Mouse (Mus musculus) midbrain, embryonic 11.5 days (tissue): Measurements from ENCODE around the gene Fnip2. TPM values are rescaled to one million over a fixed set of nuclear protein-coding genes. Genes with fewer than 3 reads are reported as not detected.
A peak's percentile ranks its signal among the peaks of the same experiment; 100 is the strongest.

Source experiments
- ATAC-seq: fragments of 200-750 bp; cut with Nextera tagmentation; 2 replicates; pipeline ENCODE4 v1.8.0; 2017; ENCODE audit warnings: moderate TSS enrichment, moderate library complexity; ENCODE audit not compliant: low FRiP score
- DNase-seq: peaks from one replicate; pipeline ENCODE4 v3.0.0; 2015; ENCODE audit warnings: low spot score; ENCODE audit errors: missing footprints
- H3K27ac ChIP-seq: fragments of 300-500 bp; sonication (generic); 2 replicates; pipeline ENCODE4 v1.5.1; 2014; ENCODE audit warnings: low read depth, low read length
- H3K27me3 ChIP-seq: fragments of 300-500 bp; sonication (generic); 2 replicates; pipeline ENCODE4 v1.6.1; 2014; ENCODE audit warnings: mild to moderate bottlenecking, low read length, moderate library complexity, mixed read lengths; ENCODE audit not compliant: control insufficient read depth, insufficient read depth
- H3K36me3 ChIP-seq: fragments of 300-500 bp; sonication (generic); 2 replicates; pipeline ENCODE4 v1.6.1; 2014; ENCODE audit warnings: mild to moderate bottlenecking, low read length, moderate library complexity, mixed read lengths; ENCODE audit not compliant: control insufficient read depth, insufficient read depth
- H3K4me1 ChIP-seq: fragments of 300-500 bp; sonication (generic); 2 replicates; pipeline ENCODE4 v1.6.1; 2014; ENCODE audit warnings: low read length; ENCODE audit not compliant: control insufficient read depth, insufficient read depth
- H3K4me2 ChIP-seq: fragments of 300-500 bp; sonication (generic); 2 replicates; pipeline ENCODE4 v1.6.1; 2014; ENCODE audit warnings: mild to moderate bottlenecking, moderate library complexity
- H3K4me3 ChIP-seq: fragments of 300-500 bp; sonication (generic); 2 replicates; pipeline ENCODE4 v1.5.1; 2014; ENCODE audit warnings: low read depth, low read length
- H3K9ac ChIP-seq: fragments of 300-500 bp; sonication (generic); 2 replicates; pipeline ENCODE4 v1.6.1; 2014; ENCODE audit warnings: low read length
- H3K9me3 ChIP-seq: fragments of 300-500 bp; sonication (generic); 2 replicates; pipeline ENCODE4 v1.6.1; 2016; ENCODE audit warnings: low read length; ENCODE audit not compliant: control insufficient read depth
- WGBS: fragments of 180-500 bp; shearing (Covaris S2); extraction: QIAGEN DNeasy Blood & Tissue Kit; methylation state at CpG from one replicate; pipeline ENCODE4 v1.1.7; 2014; 5-methylcytosine and 5-hydroxymethylcytosine counted together
- polyA plus RNA-seq: library from polyadenylated mRNA; unstranded; fragments of >200 nt; fragmentation: Nextera tagmentation; extraction: Ambion mirVana; gene quantifications from 2 replicates; pipeline ENCODE4 v1.2.1, GENCODE M21; 2014

Gene Fnip2
- polyA plus RNA-seq, 1 experiment from 2014 or later = 4.9 TPM

DNA sequence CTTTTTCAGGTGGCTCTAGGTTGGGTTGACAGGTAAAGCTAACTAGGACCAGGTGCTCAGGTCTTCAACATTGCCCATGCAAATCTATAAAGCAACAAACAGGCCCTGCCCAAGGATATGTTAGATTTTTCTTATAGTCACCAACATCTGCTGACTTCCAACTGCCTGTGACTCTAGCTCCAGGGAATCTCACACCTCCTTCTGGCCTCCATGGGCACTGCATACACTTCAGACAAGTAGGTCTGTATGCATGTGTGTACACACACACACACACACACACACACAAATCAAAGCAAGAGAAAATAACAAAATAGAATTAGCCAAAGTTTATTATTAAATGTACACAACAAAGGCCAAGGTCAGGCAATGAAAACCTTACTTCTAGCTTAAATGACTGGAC, 134.0 kb downstream of the Fnip2 start:
- Histone ChIP-seq H3K4me1 (no peaks in the 10 kb centered on the region), H3K36me3 (no peaks in the 10 kb centered on the region)
- ATAC-seq = no peak

DNA sequence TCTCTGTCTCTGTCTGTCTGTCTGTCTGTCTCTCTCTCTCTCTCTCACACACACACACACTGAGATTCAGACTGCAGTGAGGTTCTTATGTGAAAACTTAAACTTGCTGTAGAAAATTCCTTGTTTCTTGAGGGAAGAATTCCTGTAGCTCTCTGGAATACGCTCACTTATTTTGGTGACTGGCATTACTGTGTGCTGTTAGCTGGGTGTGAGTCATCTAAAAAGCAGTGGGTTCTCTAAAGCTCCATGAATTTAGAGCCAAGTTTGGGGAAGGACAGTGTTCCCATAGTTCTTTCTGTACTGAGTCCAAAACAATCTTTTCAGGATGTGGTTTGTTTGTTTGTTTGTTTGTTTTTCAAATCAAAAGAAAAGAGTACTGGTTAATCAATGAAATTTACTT, 142.2 kb downstream of the Fnip2 start:
- ATAC-seq = no peak
- DNase-seq = no peak

More for the DNA sequence above, 134.0 kb downstream of the Fnip2 start:
- Histone ChIP-seq H3K27me3 (no peaks in the 10 kb centered on the region), H3K9ac (no peak overlapping the region), H3K4me2 (no peak overlapping the region), H3K27ac (no peak overlapping the region), H3K4me3 (no peak overlapping the region), H3K9me3 (no peaks in the 10 kb centered on the region)
- no peak for DNase-seq

DNA sequence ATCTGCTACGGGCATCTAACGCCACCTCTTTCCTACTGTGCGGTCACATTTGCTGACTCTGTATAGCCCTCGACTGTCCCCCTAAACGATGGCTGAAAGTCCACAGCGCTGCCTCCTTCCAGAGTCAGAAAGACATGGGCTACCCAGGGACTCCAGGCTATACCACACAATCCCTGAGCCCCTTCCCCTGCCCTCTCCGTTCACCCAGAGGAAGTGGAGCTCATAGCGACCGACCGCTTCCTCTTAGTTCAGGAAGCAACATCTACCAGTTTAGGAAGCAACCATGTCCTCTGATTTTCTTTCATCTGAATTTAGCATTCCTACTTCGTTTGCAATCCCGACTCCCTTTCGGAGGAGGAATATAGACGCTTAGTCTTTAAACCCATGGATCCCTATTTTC, 148.7 kb downstream of the Fnip2 start:
- H3K9ac ChIP-seq = no peak overlapping the region
- 87% methylated on average over 14 of the region's 14 CpGs for WGBS
- H3K4me1 ChIP-seq = peaks cover 9% of the 10 kb centered on the region
- DNase-seq = no peak
- no peak overlapping the region for H3K4me2 ChIP-seq
- H3K27me3 ChIP-seq = no peaks in the 10 kb centered on the region
- no peak overlapping the region for H3K4me3 ChIP-seq
- no peak overlapping the region for H3K27ac ChIP-seq
- H3K36me3 ChIP-seq = no peaks in the 10 kb centered on the region
- H3K9me3 ChIP-seq = no peaks in the 10 kb centered on the region
- ATAC-seq = no peak

More for the DNA sequence above, 142.2 kb downstream of the Fnip2 start:
- H3K27ac ChIP-seq = no peak overlapping the region
- WGBS = 85% methylated on average over 1 of the region's 1 CpGs
- H3K9me3 ChIP-seq = no peaks in the 10 kb centered on the region
- no peak overlapping the region for H3K9ac ChIP-seq
- H3K4me3 ChIP-seq = no peak overlapping the region
- H3K4me1 ChIP-seq = no peaks in the 10 kb centered on the region
- no peaks in the 10 kb centered on the region for H3K36me3 ChIP-seq
- H3K27me3 ChIP-seq = no peaks in the 10 kb centered on the region
- H3K4me2 ChIP-seq = no peak overlapping the region

DNA sequence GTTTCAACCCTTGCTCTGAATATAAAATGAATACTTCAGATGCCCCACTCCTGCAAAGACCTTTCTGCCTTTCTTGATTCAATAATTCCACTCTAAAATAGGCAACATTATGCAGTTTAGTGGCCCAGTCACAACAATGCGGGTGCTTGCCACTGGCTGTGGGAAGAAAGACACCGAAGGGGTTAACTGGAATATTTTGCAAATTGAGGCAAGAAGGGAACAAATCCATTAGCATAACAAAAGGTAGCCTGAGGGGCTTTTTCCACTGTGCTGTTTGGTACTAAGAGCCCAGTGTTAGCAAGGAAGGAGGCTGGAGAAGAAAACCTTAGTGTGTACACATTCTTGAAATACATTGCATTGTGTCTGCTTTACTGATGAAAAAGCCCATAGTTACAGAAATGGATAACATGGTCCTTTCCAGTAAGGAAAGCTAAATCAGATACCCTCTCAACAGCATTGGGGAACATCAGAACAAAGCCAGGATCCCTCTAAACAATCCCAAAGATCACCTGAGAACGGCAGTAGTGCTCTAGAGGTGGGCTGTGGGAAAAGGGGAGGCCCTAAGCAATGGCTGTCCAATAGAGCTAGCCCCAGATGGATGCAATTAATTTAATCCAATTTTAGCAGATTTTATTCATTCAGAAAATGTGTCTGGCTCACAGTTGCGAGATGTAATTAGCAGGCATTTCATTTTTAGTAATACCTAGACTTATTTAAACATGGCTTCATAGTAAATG, 150.5 kb downstream of the Fnip2 start:
- Histone ChIP-seq H3K9ac (no peak overlapping the region; the same call in 1 of the 2 replicates), H3K4me2 (peak overlapping the region; percentile 27; the same call in 1 of the 2 replicates), H3K4me3 (no peak overlapping the region), H3K27ac (peak overlapping the region; percentile 80), H3K27me3 (no peaks in the 10 kb centered on the region), H3K36me3 (no peaks in the 10 kb centered on the region), H3K9me3 (no peaks in the 10 kb centered on the region), H3K4me1 (peaks cover 9% of the 10 kb centered on the region)
- WGBS = 25% methylated on average over 4 of the region's 4 CpGs
- peak; percentile 93 for ATAC-seq
- peak; percentile 95 for DNase-seq

DNA sequence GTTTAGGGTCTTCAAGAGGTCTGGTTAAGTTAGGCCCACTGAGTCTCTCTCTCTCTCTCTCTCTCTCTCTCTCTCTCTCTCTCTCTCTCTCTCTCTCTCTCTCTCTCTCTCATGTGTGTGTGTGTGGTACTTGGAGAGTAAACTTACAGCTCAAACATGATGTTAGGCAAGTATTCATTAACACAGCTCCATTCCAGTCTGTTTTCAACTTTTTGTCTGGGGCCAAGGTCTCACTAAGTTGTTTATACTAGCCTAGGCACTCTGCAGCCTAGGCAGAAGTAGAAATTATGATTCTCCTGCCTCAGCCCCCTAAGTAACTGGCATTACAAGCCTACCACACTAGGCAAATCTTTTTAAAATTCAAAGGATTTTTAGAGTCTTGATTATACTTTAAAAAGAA, 151.7 kb downstream of the Fnip2 start:
- Histone ChIP-seq H3K9ac (no peak overlapping the region), H3K4me3 (no peak overlapping the region), H3K27ac (no peak overlapping the region), H3K27me3 (no peaks in the 10 kb centered on the region), H3K4me1 (peaks cover 9% of the 10 kb centered on the region), H3K4me2 (no peak overlapping the region), H3K9me3 (no peaks in the 10 kb centered on the region), H3K36me3 (no peaks in the 10 kb centered on the region)
- DNase-seq (no peak), ATAC-seq (no peak)

DNA sequence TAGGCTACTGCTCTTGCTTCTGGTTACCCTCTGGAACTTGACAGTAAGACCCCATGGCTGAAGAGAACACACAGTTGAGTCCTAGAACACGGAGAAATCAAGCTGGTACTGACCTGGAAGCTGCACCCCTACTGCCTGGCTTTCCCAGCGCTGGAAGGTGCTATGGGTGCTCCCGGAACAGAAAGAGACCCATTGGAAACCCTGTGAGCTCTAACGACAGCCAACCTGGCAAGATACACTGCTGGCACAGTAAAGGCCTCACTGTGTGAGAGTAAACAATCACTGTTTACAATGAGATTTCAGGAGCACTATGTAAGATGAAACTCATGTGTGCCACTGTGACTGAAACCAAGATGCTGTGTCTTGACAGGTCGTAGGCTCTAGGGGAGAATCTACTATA, 152.5 kb downstream of the Fnip2 start:
- peaks cover 13% of the 10 kb centered on the region for H3K4me1 ChIP-seq
- H3K27ac ChIP-seq = no peak overlapping the region

DNA sequence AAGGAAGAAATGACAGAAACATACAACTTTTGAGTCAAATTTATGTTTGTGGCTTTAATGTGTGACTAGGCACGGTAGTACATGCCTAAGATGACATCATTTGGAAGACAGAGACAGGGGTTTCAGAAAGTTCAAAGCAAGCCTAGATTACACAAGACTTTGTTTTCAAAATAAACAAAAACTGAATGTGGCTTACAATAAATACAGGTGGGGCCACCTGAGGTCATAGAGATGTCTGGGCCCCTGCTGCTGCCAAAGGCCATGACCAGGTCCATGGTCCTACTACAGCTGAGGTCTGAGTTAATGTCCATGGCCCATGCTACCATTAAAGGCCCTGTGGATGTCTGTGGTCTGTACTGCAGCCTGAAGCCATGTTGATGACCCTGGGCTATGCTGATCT, 154.1 kb downstream of the Fnip2 start:
- DNase-seq (no peak), ATAC-seq (no peak)
- no peak overlapping the region for H3K4me3 ChIP-seq
- no peak overlapping the region for H3K27ac ChIP-seq
- H3K4me1 ChIP-seq = peaks cover 17% of the 10 kb centered on the region
- H3K9ac ChIP-seq = no peak overlapping the region
- WGBS = 96% methylated on average over 1 of the region's 1 CpGs
- no peaks in the 10 kb centered on the region for H3K36me3 ChIP-seq
- no peaks in the 10 kb centered on the region for H3K9me3 ChIP-seq
- H3K4me2 ChIP-seq = no peak overlapping the region
- H3K27me3 ChIP-seq = no peaks in the 10 kb centered on the region

More for the DNA sequence above, 152.5 kb downstream of the Fnip2 start:
- ATAC-seq (no peak), DNase-seq (no peak)
- H3K9me3 ChIP-seq = no peaks in the 10 kb centered on the region
- no peak overlapping the region for H3K4me2 ChIP-seq
- H3K9ac ChIP-seq = no peak overlapping the region
- no peaks in the 10 kb centered on the region for H3K27me3 ChIP-seq
- no peaks in the 10 kb centered on the region for H3K36me3 ChIP-seq
- no peak overlapping the region for H3K4me3 ChIP-seq
- 88% methylated on average over 5 of the region's 5 CpGs for WGBS

DNA sequence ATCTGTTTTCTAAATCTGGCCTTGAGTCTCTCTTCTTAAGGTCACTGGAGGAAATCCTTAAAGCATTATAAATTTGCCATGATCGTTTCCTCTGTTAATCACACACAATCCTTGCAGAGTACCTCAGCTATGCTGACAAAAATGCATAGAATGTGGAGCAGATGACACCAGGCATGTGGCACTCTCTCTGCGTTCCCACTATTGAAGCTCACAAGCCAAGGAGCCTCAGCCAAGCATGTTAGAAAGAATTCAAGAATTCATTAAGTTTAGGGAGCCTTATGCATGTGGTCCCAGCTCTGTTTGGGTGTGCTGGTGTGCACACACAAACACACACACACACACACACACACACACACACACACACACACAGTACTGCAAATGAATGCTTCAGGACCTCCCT, 155.9 kb downstream of the Fnip2 start:
- WGBS = 74% methylated on average over 2 of the region's 2 CpGs
- H3K4me3 ChIP-seq = no peak overlapping the region
- no peak overlapping the region for H3K27ac ChIP-seq
- no peaks in the 10 kb centered on the region for H3K36me3 ChIP-seq
- ATAC-seq = no peak
- H3K4me2 ChIP-seq = no peak overlapping the region
- no peaks in the 10 kb centered on the region for H3K9me3 ChIP-seq
- DNase-seq = peak; percentile 78
- no peak overlapping the region for H3K9ac ChIP-seq
- peaks cover 10% of the 10 kb centered on the region for H3K4me1 ChIP-seq
- no peaks in the 10 kb centered on the region for H3K27me3 ChIP-seq

DNA sequence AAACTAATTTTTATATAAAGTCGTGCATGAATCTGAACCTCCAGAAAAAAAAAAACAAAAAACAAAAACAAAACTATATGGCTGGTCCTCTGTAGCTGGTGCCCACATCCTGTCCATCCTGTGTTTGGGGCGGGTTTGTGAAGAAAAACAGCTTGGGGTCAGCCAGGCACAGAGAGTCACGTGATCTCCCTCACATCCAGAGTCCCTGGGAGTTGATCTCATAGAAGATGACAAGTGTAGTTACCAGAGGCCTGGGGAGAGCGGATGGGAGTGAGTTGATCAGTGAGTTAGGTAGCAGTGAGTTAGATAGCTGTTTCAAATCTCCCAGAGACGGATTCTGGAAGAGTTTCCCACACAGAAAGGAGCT, 157.0 kb downstream of the Fnip2 start:
- WGBS = 36% methylated on average over 5 of the region's 5 CpGs
- no peak overlapping the region for H3K27ac ChIP-seq

More for the DNA sequence above, 157.0 kb downstream of the Fnip2 start:
- Histone ChIP-seq H3K4me1 (peaks cover 9% of the 10 kb centered on the region; the same call in 1 of the 2 replicates), H3K27me3 (no peaks in the 10 kb centered on the region), H3K4me2 (no peak overlapping the region), H3K4me3 (no peak overlapping the region), H3K9ac (no peak overlapping the region), H3K36me3 (no peaks in the 10 kb centered on the region), H3K9me3 (no peaks in the 10 kb centered on the region)
- ATAC-seq (peak; percentile 69), DNase-seq (peak; percentile 87)
